Mouse (Mus musculus) kidney, adult 2 months (tissue): ENCODE measurements around the gene Drap1.

Source experiments
- CTCF ChIP-seq: fragments of 200-500 bp; conservative IDR thresholded peaks from 2 replicates; pipeline ENCODE4 v1.5.1; 2011; ENCODE audit warnings: low read depth, mild to moderate bottlenecking, control low read depth, low read length, moderate library complexity, mixed read lengths; ENCODE audit not compliant: insufficient read depth, insufficient read length
- POLR2A ChIP-seq: fragments of 200-500 bp; IDR thresholded peaks from one replicate; pipeline ENCODE4 v1.6.1; 2011; ENCODE audit warnings: low read depth, low read length, control low read depth

- TF ChIP-seq CTCF (no peak), POLR2A (peak; percentile 12)
Measured at GRCm38 (mm10) chr19:5408057-5409001, 16.4 kb downstream of the Drap1 start.
